Mouse (Mus musculus): ENCODE measurements around the gene Gria4. TPM values are rescaled to one million over a fixed set of nuclear protein-coding genes. Genes with fewer than 3 reads are reported as not detected.
"Not testable (repeated sequence)": the region's sequence is repeated elsewhere in the genome, so short reads cannot be mapped to it uniquely, and the experiment has no call there.

Gene Gria4
- polyA plus RNA-seq, 1 experiment from 2014 or later = 1.1 TPM

GRCm38 (mm10) chr9:4442908-4443307 is 353.1 kb downstream of the Gria4 start:
- H3K27ac ChIP-seq = no peak overlapping the region
- no peak overlapping the region for H3K4me2 ChIP-seq
- ATAC-seq (ENCODE audit: insufficient number of reproducible peaks, low FRiP score, low TSS enrichment, low read depth) = no peak
- no peaks in the 10 kb centered on the region for H3K36me3 ChIP-seq
- no peak overlapping the region for H3K9ac ChIP-seq
- H3K9me3 ChIP-seq = no peaks in the 10 kb centered on the region; the same call in 1 of the 2 replicates
- no peaks in the 10 kb centered on the region for H3K27me3 ChIP-seq
- no peak overlapping the region for H3K4me3 ChIP-seq
- 28% methylated on average over 2 of the region's 2 CpGs for WGBS
- no peaks in the 10 kb centered on the region for H3K4me1 ChIP-seq

GRCm38 (mm10) chr9:4400801-4401200 is 395.2 kb downstream of the Gria4 start:
- WGBS = 92% methylated on average over 11 of the region's 11 CpGs
- H3K9ac ChIP-seq; H3K4me3 ChIP-seq; H3K9me3 ChIP-seq; H3K4me2 ChIP-seq; H3K4me1 ChIP-seq; ATAC-seq (ENCODE audit: insufficient number of reproducible peaks, low FRiP score, low TSS enrichment, low read depth); H3K27ac ChIP-seq; H3K27me3 ChIP-seq; H3K36me3 ChIP-seq: not testable (repeated sequence)

GRCm38 (mm10) chr9:4376640-4377120 is 419.4 kb downstream of the Gria4 start:
- WGBS = under 1% methylated on average over 15 of the region's 15 CpGs

GRCm38 (mm10) chr9:4375828-4376639 is 420.0 kb downstream of the Gria4 start, which contains the start of gene Msantd4:
Gene Msantd4 (plus strand): TSS chr9:4376562.
- 2% methylated on average over 31 of the region's 31 CpGs for WGBS
- H3K27me3 ChIP-seq = no peaks in the 10 kb centered on the region

More at GRCm38 (mm10) chr9:4376640-4377120, 419.4 kb downstream of the Gria4 start:
- peak; percentile 62 for ATAC-seq (ENCODE audit: insufficient number of reproducible peaks, low FRiP score, low TSS enrichment, low read depth)
- H3K9me3 ChIP-seq = no peaks in the 10 kb centered on the region
- no peaks in the 10 kb centered on the region for H3K27me3 ChIP-seq
- H3K9ac ChIP-seq = peak overlapping the region; percentile 45; the same call in 1 of the 2 replicates
- peak overlapping the region; percentile 79 for H3K4me3 ChIP-seq
- 0 out of 2 replicates have a peak, but pooled peaks cover 3% of the 10 kb centered on the region for H3K36me3 ChIP-seq
- H3K4me1 ChIP-seq = no peaks in the 10 kb centered on the region
- peak overlapping the region; percentile 77 for H3K27ac ChIP-seq
- H3K4me2 ChIP-seq = peak overlapping the region; percentile 59

More at GRCm38 (mm10) chr9:4375828-4376639, 420.0 kb downstream of the Gria4 start, which contains the start of gene Msantd4:
- H3K36me3 ChIP-seq = 0 out of 2 replicates have a peak, but pooled peaks cover 3% of the 10 kb centered on the region
- peak; percentile 100 for ATAC-seq (ENCODE audit: insufficient number of reproducible peaks, low FRiP score, low TSS enrichment, low read depth)
- no peaks in the 10 kb centered on the region for H3K4me1 ChIP-seq
- H3K9me3 ChIP-seq = no peaks in the 10 kb centered on the region
- peak within 1 kb of the TSS; percentile 59 for H3K4me2 ChIP-seq
- peak within 1 kb of the TSS; percentile 77 for H3K27ac ChIP-seq
- peak within 1 kb of the TSS; percentile 79 for H3K4me3 ChIP-seq
- peak within 1 kb of the TSS; percentile 48 for H3K9ac ChIP-seq

Small RNAs within 50 kb of the gene (microRNA-seq; reads per million reads assigned to microRNA genes)
- gene Gm23811 (not detected), gene Gm23992 (not detected)

Measured in limb, embryonic 15.5 days (tissue).